Mouse (Mus musculus) spleen, adult 12 weeks (tissue): ENCODE measurements at regions not wholly inside any gene's neighbourhood (a gene's known extent, or its start where the extent isn't known, plus 50 kb on each side); places are given as distances from the start of the nearest gene placed in this dataset.

Source experiments
- DNase-seq: peaks from one replicate; pipeline ENCODE4 v3.0.0; 2022; ENCODE audit warnings: low spot score

GRCm38 (mm10) chr1:184384088-184384823, 348.2 kb downstream of the Hlx start:
- no peak for DNase-seq

- DNase-seq: no peak
Measured at GRCm38 (mm10) chr1:184378665-184379064, 344.6 kb upstream of the 1700056E22Rik start.

GRCm38 (mm10) chr1:184365026-184365425, 330.9 kb upstream of the 1700056E22Rik start:
- DNase-seq: no peak

- no peak for DNase-seq
Measured at GRCm38 (mm10) chr1:184358226-184358568, 324.1 kb upstream of the 1700056E22Rik start.

- DNase-seq: no peak
Measured at GRCm38 (mm10) chr1:184357474-184358225, 323.5 kb upstream of the 1700056E22Rik start.

- no peak for DNase-seq
Measured at GRCm38 (mm10) chr1:184353832-184354449, 319.8 kb upstream of the 1700056E22Rik start.

GRCm38 (mm10) chr1:184351760-184352159, 317.7 kb upstream of the 1700056E22Rik start:
- DNase-seq: no peak

- DNase-seq: no peak
Measured at GRCm38 (mm10) chr1:184344829-184345228, 310.7 kb upstream of the 1700056E22Rik start.

- DNase-seq: no peak
Measured at GRCm38 (mm10) chr1:184335952-184336351, 301.9 kb upstream of the 1700056E22Rik start.

GRCm38 (mm10) chr1:184335281-184335680, 301.2 kb upstream of the 1700056E22Rik start:
- no peak for DNase-seq

GRCm38 (mm10) chr1:184334818-184335217, 300.7 kb upstream of the 1700056E22Rik start:
- no peak for DNase-seq

GRCm38 (mm10) chr1:184333086-184333485, 299.0 kb upstream of the 1700056E22Rik start:
- no peak for DNase-seq

GRCm38 (mm10) chr1:184330516-184331350, 296.6 kb upstream of the 1700056E22Rik start:
- no peak for DNase-seq

- no peak for DNase-seq
Measured at GRCm38 (mm10) chr1:184326191-184326590, 292.1 kb upstream of the 1700056E22Rik start.

GRCm38 (mm10) chr1:184324234-184324633, 290.1 kb upstream of the 1700056E22Rik start:
- DNase-seq: no peak

GRCm38 (mm10) chr1:184320521-184321177, 286.5 kb upstream of the 1700056E22Rik start:
- DNase-seq: no peak

- no peak for DNase-seq
Measured at GRCm38 (mm10) chr1:184310185-184310815, 276.2 kb upstream of the 1700056E22Rik start.

GRCm38 (mm10) chr1:184304813-184305212, 270.7 kb upstream of the 1700056E22Rik start:
- DNase-seq: no peak

GRCm38 (mm10) chr1:184304204-184304603, 270.1 kb upstream of the 1700056E22Rik start:
- DNase-seq: no peak

- DNase-seq: no peak
Measured at GRCm38 (mm10) chr1:184298701-184299100, 264.6 kb upstream of the 1700056E22Rik start.
